Mouse (Mus musculus) embryonic facial prominence, embryonic 12.5 days (tissue): ENCODE measurements around the gene Med28. TPM values are rescaled to one million over a fixed set of nuclear protein-coding genes. Genes with fewer than 3 reads are reported as not detected.
A peak's percentile ranks its signal among the peaks of the same experiment; 100 is the strongest.

Source experiments
- ATAC-seq: fragments of 200-750 bp; cut with Nextera tagmentation; 2 replicates; pipeline ENCODE4 v1.8.0; 2017; ENCODE audit not compliant: insufficient number of reproducible peaks, insufficient read depth, low FRiP score, low TSS enrichment
- H3K27ac ChIP-seq: fragments of 300-500 bp; sonication (generic); 2 replicates; pipeline ENCODE4 v1.5.1; 2016; ENCODE audit warnings: mild to moderate bottlenecking
- H3K27me3 ChIP-seq: fragments of 300-500 bp; sonication (generic); 2 replicates; pipeline ENCODE4 v1.6.1; 2016; ENCODE audit warnings: mild to moderate bottlenecking, moderate library complexity
- H3K36me3 ChIP-seq: fragments of 300-500 bp; sonication (generic); 2 replicates; pipeline ENCODE4 v1.6.1; 2016; ENCODE audit warnings: mild to moderate bottlenecking
- H3K4me1 ChIP-seq: fragments of 300-500 bp; sonication (generic); 2 replicates; pipeline ENCODE4 v1.6.1; 2016
- H3K4me2 ChIP-seq: fragments of 300-500 bp; sonication (generic); replicated peaks from 2 replicates; pipeline ENCODE4 v1.6.1; 2016; ENCODE audit warnings: mild to moderate bottlenecking, moderate library complexity
- H3K4me3 ChIP-seq: fragments of 300-500 bp; sonication (generic); 2 replicates; pipeline ENCODE4 v1.5.1; 2016; ENCODE audit warnings: mild to moderate bottlenecking
- H3K9ac ChIP-seq: fragments of 300-500 bp; sonication (generic); 2 replicates; pipeline ENCODE4 v1.6.1; 2016; ENCODE audit warnings: mild to moderate bottlenecking, moderate library complexity
- H3K9me3 ChIP-seq: fragments of 300-500 bp; sonication (generic); 2 replicates; pipeline ENCODE4 v1.6.1; 2016; ENCODE audit warnings: mild to moderate bottlenecking, moderate library complexity
- WGBS: fragments of 180-500 bp; shearing (Covaris S2); methylation state at CpG from one replicate; pipeline ENCODE4 v1.1.7; 2016; 5-methylcytosine and 5-hydroxymethylcytosine counted together
- polyA plus RNA-seq: library from polyadenylated mRNA; unstranded; fragments of >200 nt; fragmentation: Nextera tagmentation; extraction: Ambion mirVana; gene quantifications from 2 replicates; pipeline ENCODE4 v1.2.1, GENCODE M21; 2016

Gene Med28
- 261 and 279 TPM in 2 replicates for polyA plus RNA-seq

DNA sequence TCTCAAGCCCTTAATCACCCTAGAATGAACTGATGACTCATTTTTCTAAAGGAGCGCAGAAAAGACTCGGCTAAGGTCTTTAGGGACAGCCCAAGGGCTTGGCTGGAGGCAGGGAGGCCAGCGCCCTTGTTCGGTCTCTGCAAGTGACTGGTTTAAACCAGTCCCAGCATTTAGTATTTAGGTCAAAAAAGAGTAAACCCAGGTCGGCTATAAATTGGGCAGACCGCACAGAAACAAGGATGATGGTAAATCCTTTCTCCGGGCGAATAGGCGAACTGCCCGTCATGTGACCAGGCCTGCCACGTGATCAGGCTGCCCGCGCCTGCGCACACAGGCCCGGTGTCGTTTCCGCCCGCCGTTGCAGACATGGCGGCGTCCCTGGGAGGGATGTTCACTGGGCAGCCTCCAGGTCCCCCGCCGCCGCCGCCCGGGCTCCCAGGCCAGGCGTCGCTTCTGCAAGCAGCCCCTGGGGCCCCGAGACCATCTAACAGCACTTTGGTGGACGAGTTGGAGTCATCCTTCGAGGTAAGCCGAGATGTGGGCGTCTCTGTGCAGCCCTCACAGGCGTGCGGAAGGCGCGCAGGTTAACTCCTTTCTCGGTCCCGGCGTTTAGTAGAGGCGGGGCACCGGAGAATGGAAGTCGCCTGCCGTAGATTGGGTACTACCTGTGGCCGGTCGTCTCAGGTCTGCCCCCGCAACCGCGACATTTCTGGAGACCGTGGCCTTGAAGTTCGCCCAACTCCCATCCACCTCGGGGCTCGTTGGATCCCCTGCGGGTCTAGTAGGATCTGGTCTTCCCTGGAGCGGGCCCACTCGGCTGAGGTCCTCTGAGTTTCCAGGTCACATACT is at the start of gene Med28:
Gene Med28 (plus strand): TSS at position 270 of the 849 bp plus-strand sequence.
- peak within 1 kb of the TSS; percentile 90 for H3K4me2 ChIP-seq
- no peaks in the 10 kb centered on the region for H3K9me3 ChIP-seq
- no peaks in the 10 kb centered on the region for H3K27me3 ChIP-seq
- H3K9ac ChIP-seq, result peak within 1 kb of the TSS; percentile 85
- H3K4me3 ChIP-seq, result peak within 1 kb of the TSS; percentile 90
- WGBS, result 3% methylated on average over 56 of the region's 56 CpGs
- H3K36me3 ChIP-seq, result peaks cover 12% of the 10 kb centered on the region; the same call in 1 of the 2 replicates
- peak within 1 kb of the TSS; percentile 67 for H3K27ac ChIP-seq
- peaks cover 11% of the 10 kb centered on the region; the same call in 1 of the 2 replicates for H3K4me1 ChIP-seq
- peak; percentile 84 for ATAC-seq

- no peak overlapping the region for H3K9ac ChIP-seq
- ATAC-seq, result no peak
- H3K27me3 ChIP-seq, result no peaks in the 10 kb centered on the region
- H3K4me2 ChIP-seq, result no peak overlapping the region
- peaks cover 6% of the 10 kb centered on the region; the same call in 1 of the 2 replicates for H3K4me1 ChIP-seq
- no peak overlapping the region for H3K4me3 ChIP-seq
- no peaks in the 10 kb centered on the region for H3K9me3 ChIP-seq
- no peaks in the 10 kb centered on the region for H3K36me3 ChIP-seq
- WGBS, result 38% methylated on average over 7 of the region's 7 CpGs
- H3K27ac ChIP-seq, result no peak overlapping the region
These were observed 47.1 kb upstream of the Med28 start for GRCm38 (mm10) chr5:45472880-45473450.

DNA sequence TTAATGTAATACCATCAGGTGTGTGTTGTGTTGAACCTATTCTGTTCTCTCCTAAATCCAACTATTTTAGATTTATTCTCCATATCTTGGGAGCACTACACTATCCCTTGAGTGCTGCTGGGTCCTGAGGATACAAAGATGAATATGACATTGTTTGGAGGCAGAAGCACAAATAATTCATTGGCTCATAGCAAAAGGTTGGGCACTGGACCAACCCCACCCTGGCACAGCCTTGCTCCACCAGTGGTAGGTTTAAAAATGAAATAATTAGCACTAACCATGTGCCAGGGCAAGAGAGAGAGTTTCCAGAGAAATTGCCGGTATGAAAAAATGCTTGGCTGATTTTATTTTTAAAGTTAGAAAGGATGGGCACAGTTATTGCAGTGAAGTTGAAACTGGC is 46.5 kb upstream of the Med28 start:
- WGBS, result 91% methylated on average over 1 of the region's 1 CpGs
- Histone ChIP-seq H3K9ac (no peak overlapping the region), H3K4me3 (no peak overlapping the region)

DNA sequence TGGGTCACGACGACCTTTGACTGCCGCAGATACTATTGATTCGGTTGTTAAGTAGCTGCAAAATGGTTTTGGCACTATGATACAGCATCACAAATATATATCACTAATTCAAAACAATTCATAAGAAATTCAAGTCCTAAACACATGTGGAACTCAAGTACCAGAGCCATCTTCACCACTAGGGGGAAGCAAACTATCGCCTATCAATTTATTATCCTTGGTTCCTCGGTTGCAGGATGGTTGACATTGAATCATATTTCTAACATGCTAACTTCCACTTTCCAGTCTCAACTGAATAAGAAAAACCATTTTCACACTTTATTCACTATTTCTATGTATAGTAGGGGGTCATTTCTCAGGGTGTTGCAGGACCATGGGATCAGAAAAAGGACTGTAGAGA is 45.8 kb upstream of the Med28 start:
- Histone ChIP-seq H3K4me2 (no peak overlapping the region), H3K4me1 (peaks cover 6% of the 10 kb centered on the region; the same call in 1 of the 2 replicates), H3K36me3 (no peaks in the 10 kb centered on the region), H3K4me3 (no peak overlapping the region), H3K27ac (no peak overlapping the region), H3K27me3 (no peaks in the 10 kb centered on the region), H3K9me3 (no peaks in the 10 kb centered on the region), H3K9ac (no peak overlapping the region)
- no peak for ATAC-seq
- whole genome bisulfite sequencing, result 22% methylated on average over 6 of the region's 6 CpGs

More for the DNA sequence above, 46.5 kb upstream of the Med28 start:
- Histone ChIP-seq H3K27ac (no peak overlapping the region), H3K9me3 (no peaks in the 10 kb centered on the region), H3K27me3 (no peaks in the 10 kb centered on the region), H3K4me2 (no peak overlapping the region), H3K36me3 (no peaks in the 10 kb centered on the region), H3K4me1 (peaks cover 6% of the 10 kb centered on the region; the same call in 1 of the 2 replicates)
- ATAC-seq, result no peak

- H3K27ac ChIP-seq, result no peak overlapping the region
- no peaks in the 10 kb centered on the region for H3K9me3 ChIP-seq
- no peak overlapping the region for H3K4me3 ChIP-seq
- H3K4me2 ChIP-seq, result no peak overlapping the region
- H3K9ac ChIP-seq, result no peak overlapping the region
- peaks cover 6% of the 10 kb centered on the region; the same call in 1 of the 2 replicates for H3K4me1 ChIP-seq
- H3K36me3 ChIP-seq, result no peaks in the 10 kb centered on the region
- WGBS, result 76% methylated on average over 3 of the region's 4 CpGs
- no peak for ATAC-seq
- H3K27me3 ChIP-seq, result no peaks in the 10 kb centered on the region
These were observed 45.3 kb upstream of the Med28 start for GRCm38 (mm10) chr5:45474758-45475157.

GRCm38 (mm10) chr5:45475771-45476170 is 44.3 kb upstream of the Med28 start:
- no peak overlapping the region for H3K4me2 ChIP-seq
- H3K36me3 ChIP-seq, result no peaks in the 10 kb centered on the region
- no peak overlapping the region for H3K9ac ChIP-seq
- WGBS, result 69% methylated on average over 5 of the region's 5 CpGs
- H3K27me3 ChIP-seq, result no peaks in the 10 kb centered on the region
- peaks cover 6% of the 10 kb centered on the region; the same call in 1 of the 2 replicates for H3K4me1 ChIP-seq
- no peak overlapping the region for H3K4me3 ChIP-seq
- no peak overlapping the region for H3K27ac ChIP-seq
- H3K9me3 ChIP-seq, result no peaks in the 10 kb centered on the region
- 0 out of 2 replicates have a peak, but pooled peaks have one; percentile 35 for ATAC-seq

DNA sequence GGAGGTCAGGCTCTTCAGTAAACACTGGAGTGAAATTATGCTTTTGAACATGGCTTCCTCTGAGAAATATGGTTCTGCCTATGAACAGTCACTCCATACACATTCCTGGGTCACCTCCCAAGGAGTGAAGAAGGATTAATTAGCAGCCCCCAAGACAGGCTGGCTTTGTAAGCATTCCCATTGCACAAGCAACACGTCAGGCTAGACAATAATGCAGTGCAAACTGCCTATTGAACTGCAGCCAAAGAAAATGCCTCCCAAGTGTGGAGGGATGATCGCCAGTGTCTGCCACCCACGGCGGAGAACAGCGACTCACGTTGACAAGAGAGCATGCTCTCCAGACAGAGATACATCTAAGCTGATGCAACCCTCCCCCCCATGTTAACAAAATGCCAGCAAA is 43.7 kb upstream of the Med28 start:
- Histone ChIP-seq H3K36me3 (no peaks in the 10 kb centered on the region), H3K4me1 (peaks cover 6% of the 10 kb centered on the region; the same call in 1 of the 2 replicates), H3K27me3 (no peaks in the 10 kb centered on the region), H3K4me2 (no peak overlapping the region), H3K9me3 (no peaks in the 10 kb centered on the region), H3K4me3 (no peak overlapping the region), H3K9ac (no peak overlapping the region), H3K27ac (no peak overlapping the region)
- ATAC-seq, result no peak
- WGBS, result 61% methylated on average over 6 of the region's 6 CpGs

DNA sequence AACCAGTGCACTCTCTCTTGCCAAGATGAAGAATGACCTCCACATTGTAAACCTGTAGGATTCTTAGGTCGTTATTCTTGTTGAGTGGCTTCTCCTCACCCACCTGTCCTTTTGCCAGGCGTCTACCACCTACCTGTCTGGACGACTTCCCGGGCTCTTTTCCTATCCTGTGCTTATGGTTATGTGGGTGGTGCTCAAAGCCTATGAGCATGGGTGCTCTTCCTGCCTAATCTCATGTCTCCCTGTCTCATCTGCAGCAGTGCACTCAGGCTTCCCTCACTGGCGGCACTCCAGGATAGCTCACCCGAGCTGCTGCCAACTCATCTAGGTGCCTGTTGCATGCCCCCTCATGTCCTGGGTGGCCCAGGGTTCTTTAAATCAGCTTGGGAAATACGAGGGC is 42.4 kb upstream of the Med28 start:
- Histone ChIP-seq H3K9ac (no peak overlapping the region), H3K4me1 (peaks cover 6% of the 10 kb centered on the region; the same call in 1 of the 2 replicates), H3K4me2 (no peak overlapping the region), H3K9me3 (no peaks in the 10 kb centered on the region), H3K27ac (no peak overlapping the region), H3K27me3 (no peaks in the 10 kb centered on the region), H3K4me3 (no peak overlapping the region), H3K36me3 (no peaks in the 10 kb centered on the region)
- no peak for ATAC-seq
- WGBS, result 83% methylated on average over 7 of the region's 7 CpGs

GRCm38 (mm10) chr5:45480066-45480465 is 40.0 kb upstream of the Med28 start:
- WGBS, result 84% methylated on average over 1 of the region's 1 CpGs
- Histone ChIP-seq H3K4me3 (no peak overlapping the region), H3K27ac (no peak overlapping the region), H3K36me3 (no peaks in the 10 kb centered on the region), H3K9ac (no peak overlapping the region), H3K27me3 (no peaks in the 10 kb centered on the region), H3K4me1 (no peaks in the 10 kb centered on the region), H3K9me3 (no peaks in the 10 kb centered on the region), H3K4me2 (no peak overlapping the region)
- ATAC-seq, result no peak

GRCm38 (mm10) chr5:45481125-45481524 is 38.9 kb upstream of the Med28 start:
- WGBS, result 84% methylated on average over 2 of the region's 2 CpGs
- no peaks in the 10 kb centered on the region for H3K36me3 ChIP-seq
- no peaks in the 10 kb centered on the region for H3K27me3 ChIP-seq
- no peak for ATAC-seq
- H3K4me1 ChIP-seq, result no peaks in the 10 kb centered on the region
- H3K9me3 ChIP-seq, result no peaks in the 10 kb centered on the region
- H3K27ac ChIP-seq, result no peak overlapping the region
- no peak overlapping the region for H3K9ac ChIP-seq
- H3K4me3 ChIP-seq, result no peak overlapping the region
- no peak overlapping the region for H3K4me2 ChIP-seq

DNA sequence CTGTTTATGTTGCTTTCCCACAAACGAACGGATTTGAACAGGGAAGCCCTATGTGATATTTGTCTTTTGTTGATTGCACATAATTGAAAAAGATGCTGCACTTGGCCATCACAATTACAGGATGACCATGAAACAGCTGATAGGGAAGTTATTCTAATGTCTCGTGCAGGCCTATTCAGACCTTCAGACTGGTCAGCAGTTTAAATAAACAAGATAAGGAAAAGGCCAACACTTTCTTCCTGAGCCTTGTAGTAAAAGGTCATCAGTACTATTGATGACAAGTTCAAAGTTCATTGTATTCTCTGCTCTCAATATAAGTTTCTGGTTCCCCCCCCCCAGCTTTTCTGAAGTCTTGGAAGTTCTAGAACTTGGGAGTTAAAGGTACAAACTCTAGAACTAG is 37.4 kb upstream of the Med28 start:
- Histone ChIP-seq H3K27me3 (no peaks in the 10 kb centered on the region), H3K4me3 (no peak overlapping the region), H3K9ac (no peak overlapping the region), H3K4me1 (no peaks in the 10 kb centered on the region), H3K27ac (no peak overlapping the region), H3K4me2 (no peak overlapping the region), H3K36me3 (no peaks in the 10 kb centered on the region), H3K9me3 (no peaks in the 10 kb centered on the region)
- WGBS, result 70% methylated on average over 3 of the region's 3 CpGs
- no peak for ATAC-seq

DNA sequence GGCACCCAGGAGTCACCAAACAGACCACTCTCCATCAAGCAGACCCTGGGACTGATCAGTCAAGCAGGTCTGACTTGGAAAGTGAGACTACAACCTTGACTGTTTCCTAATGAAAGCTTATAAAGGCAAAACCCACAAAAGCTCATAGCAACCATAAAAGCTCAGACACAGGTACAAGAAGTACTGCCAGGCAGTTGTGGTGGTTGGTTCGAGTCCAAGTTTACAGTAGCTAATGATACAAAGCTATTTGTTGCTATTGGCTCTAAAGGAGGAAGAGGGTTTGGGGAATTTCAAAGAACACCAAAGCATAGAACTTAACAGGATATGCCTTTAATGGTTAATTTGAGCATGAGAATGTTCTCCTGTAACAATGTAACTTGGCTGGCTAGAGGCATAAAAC is 36.4 kb upstream of the Med28 start:
- no peak overlapping the region for H3K4me2 ChIP-seq
- no peak overlapping the region for H3K27ac ChIP-seq
- H3K9me3 ChIP-seq, result no peaks in the 10 kb centered on the region
- H3K4me1 ChIP-seq, result no peaks in the 10 kb centered on the region
- ATAC-seq, result no peak
- no peaks in the 10 kb centered on the region for H3K27me3 ChIP-seq
- H3K4me3 ChIP-seq, result no peak overlapping the region
- H3K36me3 ChIP-seq, result no peaks in the 10 kb centered on the region
- no peak overlapping the region for H3K9ac ChIP-seq
- 83% methylated on average over 1 of the region's 1 CpGs for WGBS
